Mouse (Mus musculus) heart, postnatal 0 days (tissue): ENCODE data around the gene 0610009B22Rik. TPM values are rescaled to one million over a fixed set of nuclear protein-coding genes. Genes with fewer than 3 reads are reported as not detected.

Experiments used
- ATAC-seq: fragments of 200-750 bp; cut with Nextera tagmentation; 2 replicates; pipeline ENCODE4 v1.8.0; 2017; ENCODE audit warnings: low read depth, moderate number of reproducible peaks, moderate library complexity; ENCODE audit not compliant: insufficient read depth
- DNase-seq: peaks from one replicate; pipeline ENCODE4 v3.0.0-alpha.2; 2016; ENCODE audit warnings: low spot score
- H3K27ac ChIP-seq: fragments of 300-500 bp; sonication (generic); 2 replicates; pipeline ENCODE4 v1.5.1; 2014; ENCODE audit warnings: low read depth, mild to moderate bottlenecking
- H3K27me3 ChIP-seq: fragments of 300-500 bp; sonication (generic); 2 replicates; pipeline ENCODE4 v1.6.1; 2014; ENCODE audit warnings: low read length, mixed read lengths; ENCODE audit not compliant: control insufficient read depth, insufficient read depth
- H3K36me3 ChIP-seq: fragments of 300-500 bp; sonication (generic); replicated peaks from 2 replicates; pipeline ENCODE4 v1.6.1; 2014; ENCODE audit warnings: low read length, mixed read lengths; ENCODE audit not compliant: control insufficient read depth, insufficient read depth
- H3K4me1 ChIP-seq: fragments of 300-500 bp; sonication (generic); 2 replicates; pipeline ENCODE4 v1.6.1; 2014; ENCODE audit warnings: antibody characterized with exemption; ENCODE audit not compliant: control insufficient read depth, insufficient read depth
- H3K4me2 ChIP-seq: fragments of 300-500 bp; sonication (generic); 2 replicates; pipeline ENCODE4 v1.6.1; 2014; ENCODE audit warnings: low read depth, mild to moderate bottlenecking, low read length, moderate library complexity
- H3K4me3 ChIP-seq: fragments of 300-500 bp; sonication (generic); 2 replicates; pipeline ENCODE4 v1.5.1; 2014; ENCODE audit warnings: low read depth, low read length
- H3K9ac ChIP-seq: fragments of 300-500 bp; sonication (generic); replicated peaks from 2 replicates; pipeline ENCODE4 v1.6.1; 2014; ENCODE audit warnings: low read depth, low read length, mixed read lengths
- H3K9me3 ChIP-seq: fragments of 300-500 bp; sonication (generic); replicated peaks from 2 replicates; pipeline ENCODE4 v1.6.1; 2016; ENCODE audit warnings: low read length; ENCODE audit not compliant: control insufficient read depth
- CTCF ChIP-seq: IDR thresholded peaks from 2 replicates; pipeline ENCODE4 v1.5.1; 2016; ENCODE audit warnings: antibody characterized with exemption, control low read depth, low read depth
- EP300 ChIP-seq: IDR thresholded peaks from 2 replicates; pipeline ENCODE4 v1.6.1; 2016; ENCODE audit warnings: antibody characterized with exemption, low read depth
- WGBS: fragments of 180-500 bp; shearing (Covaris S2); extraction: QIAGEN DNeasy Blood & Tissue Kit; methylation state at CpG from one replicate; pipeline ENCODE4 v1.1.7; 2014; 5-methylcytosine and 5-hydroxymethylcytosine counted together
- polyA plus RNA-seq: library from polyadenylated mRNA; unstranded; fragments of >200 nt; fragmentation: Nextera tagmentation; extraction: Ambion mirVana; gene quantifications from 2 replicates; pipeline ENCODE4 v1.2.1, GENCODE M21; 2015
- total RNA-seq: library from RNA; depleted of rRNA; stranded (reverse); fragments of >200 nt; gene quantifications from 2 replicates; pipeline ENCODE4 v1.2.3, GENCODE M21; 2014; ENCODE audit warnings: low replicate concordance

The 0610009B22Rik gene
- total and polyA plus RNA-seq, 2 experiments from 2014 or later: 45.5 to 93.0 TPM

- peak overlapping the region; percentile 88 for H3K4me2 ChIP-seq
- H3K4me1 ChIP-seq: peaks cover 28% of the 10 kb centered on the region
- peak overlapping the region; percentile 90 for H3K27ac ChIP-seq
- peaks cover 24% of the 10 kb centered on the region for H3K36me3 ChIP-seq
- 48% methylated on average over 15 of the region's 15 CpGs for WGBS
- no peak overlapping the region for H3K4me3 ChIP-seq
- peak; percentile 82 for TF ChIP-seq EP300
- no peak for TF ChIP-seq CTCF
- peak overlapping the region; percentile 16; the same call in 1 of the 2 replicates for H3K9ac ChIP-seq
- H3K27me3 ChIP-seq: no peaks in the 10 kb centered on the region
- DNase-seq: peak; percentile 64
- H3K9me3 ChIP-seq: no peaks in the 10 kb centered on the region
- peak; percentile 62 for ATAC-seq
Observed at GRCm38 (mm10) chr11:51646751-51647667, 41.7 kb downstream of the 0610009B22Rik start.

GRCm38 (mm10) chr11:51646245-51646644 is 42.4 kb downstream of the 0610009B22Rik start:
- peaks cover 28% of the 10 kb centered on the region for H3K4me1 ChIP-seq
- DNase-seq (no peak), ATAC-seq (no peak)
- no peaks in the 10 kb centered on the region for H3K9me3 ChIP-seq
- H3K4me2 ChIP-seq: peak overlapping the region; percentile 88
- 75% methylated on average over 7 of the region's 7 CpGs for WGBS
- no peaks in the 10 kb centered on the region for H3K27me3 ChIP-seq
- H3K9ac ChIP-seq: peak overlapping the region; percentile 8; the same call in 1 of the 2 replicates
- H3K27ac ChIP-seq: peak overlapping the region; percentile 90
- TF ChIP-seq EP300 (no peak), CTCF (no peak)
- no peak overlapping the region for H3K4me3 ChIP-seq
- peaks cover 24% of the 10 kb centered on the region for H3K36me3 ChIP-seq

- Histone ChIP-seq H3K4me2 (no peak overlapping the region), H3K9me3 (no peaks in the 10 kb centered on the region), H3K36me3 (peaks cover 24% of the 10 kb centered on the region), H3K4me1 (peaks cover 27% of the 10 kb centered on the region), H3K9ac (0 out of 2 replicates have a peak overlapping the region, but pooled peaks have one; percentile 8), H3K4me3 (no peak overlapping the region), H3K27me3 (no peaks in the 10 kb centered on the region), H3K27ac (peak overlapping the region; percentile 90)
- no peak for ATAC-seq
- no peak for DNase-seq
- no peak for TF ChIP-seq CTCF
- TF ChIP-seq EP300: no peak
- WGBS: 53% methylated on average over 13 of the region's 13 CpGs
Observed at GRCm38 (mm10) chr11:51645293-51645692, 43.4 kb downstream of the 0610009B22Rik start.

- 81% methylated on average over 16 of the region's 16 CpGs for WGBS
Observed at GRCm38 (mm10) chr11:51644217-51644616, 44.5 kb downstream of the 0610009B22Rik start.

GRCm38 (mm10) chr11:51643761-51644160 is 44.9 kb downstream of the 0610009B22Rik start:
- WGBS: 54% methylated on average over 15 of the region's 15 CpGs
- DNase-seq: no peak
- peaks cover 24% of the 10 kb centered on the region for H3K36me3 ChIP-seq
- no peak for ATAC-seq
- TF ChIP-seq CTCF: no peak
- H3K9ac ChIP-seq: no peak overlapping the region
- peaks cover 15% of the 10 kb centered on the region; the same call in 1 of the 2 replicates for H3K4me1 ChIP-seq
- H3K4me3 ChIP-seq: peak overlapping the region; percentile 3; the same call in 1 of the 2 replicates
- H3K9me3 ChIP-seq: no peaks in the 10 kb centered on the region
- H3K27me3 ChIP-seq: no peaks in the 10 kb centered on the region
- H3K27ac ChIP-seq: peak overlapping the region; percentile 62; the same call in 1 of the 2 replicates
- H3K4me2 ChIP-seq: peak overlapping the region; percentile 26; the same call in 1 of the 2 replicates

More at GRCm38 (mm10) chr11:51644217-51644616, 44.5 kb downstream of the 0610009B22Rik start:
- H3K36me3 ChIP-seq: peaks cover 24% of the 10 kb centered on the region
- H3K27me3 ChIP-seq: no peaks in the 10 kb centered on the region
- peak overlapping the region; percentile 90; the same call in 1 of the 2 replicates for H3K27ac ChIP-seq
- no peaks in the 10 kb centered on the region for H3K9me3 ChIP-seq
- H3K4me2 ChIP-seq: peak overlapping the region; percentile 26; the same call in 1 of the 2 replicates
- peaks cover 20% of the 10 kb centered on the region for H3K4me1 ChIP-seq
- TF ChIP-seq CTCF: no peak
- TF ChIP-seq EP300: no peak
- H3K4me3 ChIP-seq: peak overlapping the region; percentile 3; the same call in 1 of the 2 replicates
- no peak overlapping the region for H3K9ac ChIP-seq
- DNase-seq (no peak), ATAC-seq (no peak)
